Mouse (Mus musculus) CD4-positive helper T cell, adult 2 months (primary cell): Measurements from ENCODE around the gene Msrb1.
"Not testable (repeated sequence)": the region's sequence is repeated elsewhere in the genome, so short reads cannot be mapped to it uniquely, and the experiment has no call there.

Experiments
- DNase-seq: peaks from one replicate; pipeline ENCODE4 v3.0.0-alpha.2; 2012; ENCODE audit warnings: low read depth, missing footprints, low spot score

Msrb1 gene

DNA sequence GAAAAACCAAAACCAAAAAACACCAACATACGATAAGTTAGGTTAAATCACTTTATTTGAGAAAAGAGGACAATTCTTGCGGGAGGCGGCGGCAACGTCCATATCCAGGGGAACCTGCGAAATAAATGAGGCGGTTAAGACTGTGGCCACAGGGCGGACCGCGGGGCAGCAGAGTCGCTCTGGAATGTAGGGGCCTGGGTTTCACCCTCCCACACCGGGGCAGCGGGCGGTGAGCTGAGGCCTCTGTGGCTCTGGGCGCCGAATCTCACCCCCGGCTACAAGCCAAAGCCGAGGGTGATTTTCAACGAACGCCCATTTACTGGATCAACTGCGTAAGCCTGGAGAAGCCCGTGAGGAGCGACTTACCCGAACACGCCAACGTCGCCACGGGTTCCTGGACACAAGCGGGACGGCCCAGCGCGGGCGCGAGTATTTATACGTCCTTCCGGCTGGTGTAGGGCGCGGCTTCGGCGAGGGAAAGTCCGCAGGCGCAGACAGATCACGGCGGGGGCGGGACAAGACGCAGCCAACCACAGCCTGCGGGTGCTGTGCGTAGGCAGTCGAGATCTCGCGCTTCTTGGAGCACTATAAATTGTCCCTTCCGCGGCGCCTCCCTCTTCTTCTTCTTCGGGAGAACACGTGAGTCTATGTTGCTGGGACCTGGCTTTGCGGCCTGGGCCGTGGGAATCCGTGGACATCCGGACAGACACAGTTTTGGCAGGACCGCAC, 16.8 kb upstream of the Msrb1 start:
- DNase-seq, result peak; percentile 99

DNA sequence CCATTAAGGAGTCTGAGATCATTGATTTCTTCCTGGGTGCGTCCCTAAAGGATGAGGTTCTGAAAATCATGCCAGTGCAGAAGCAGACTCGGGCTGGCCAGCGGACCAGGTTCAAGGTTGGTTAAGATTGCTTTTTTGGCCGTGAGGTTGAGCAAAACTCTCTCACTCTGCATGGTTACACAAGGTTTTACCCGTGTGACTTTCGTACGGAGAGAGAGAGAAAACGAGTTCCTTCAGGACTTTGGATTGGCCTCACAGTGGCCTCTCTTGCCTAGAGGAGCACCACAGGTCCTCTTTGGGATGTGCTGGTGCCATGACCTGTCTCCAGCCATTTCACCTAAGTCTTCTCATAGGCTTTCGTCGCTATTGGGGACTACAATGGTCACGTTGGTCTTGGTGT, 15.8 kb upstream of the Msrb1 start:
- not testable (repeated sequence) for DNase-seq

DNA sequence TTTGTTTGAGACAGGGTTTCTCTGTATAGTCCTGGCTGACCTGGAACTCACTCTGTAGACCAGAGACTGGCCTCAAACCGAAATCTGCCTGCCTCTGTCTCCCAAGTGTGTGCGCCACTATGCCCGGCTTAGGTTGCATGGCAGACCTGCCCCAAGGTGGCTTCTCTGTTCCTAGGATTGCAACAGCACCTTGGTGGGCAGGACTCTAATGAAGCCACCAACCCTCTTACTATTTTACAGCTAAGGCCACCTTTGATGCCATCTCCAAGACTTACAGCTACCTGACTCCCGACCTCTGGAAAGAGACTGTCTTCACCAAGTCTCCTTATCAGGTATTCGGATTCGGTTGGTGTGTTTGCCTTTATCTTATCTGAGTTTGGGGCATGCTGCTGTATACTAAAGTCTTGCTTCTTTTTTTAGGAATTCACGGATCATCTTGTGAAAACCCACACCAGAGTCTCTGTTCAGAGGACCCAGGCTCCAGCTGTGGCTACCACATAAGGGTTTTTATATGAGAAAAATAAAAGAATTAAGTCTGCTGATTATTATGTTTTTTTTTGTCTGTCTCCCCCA, 15.0 kb upstream of the Msrb1 start:
- not testable (repeated sequence) for DNase-seq

- DNase-seq, result no peak
These were observed 14.1 kb upstream of the Msrb1 start for GRCm38 (mm10) chr17:24722220-24722924.

DNA sequence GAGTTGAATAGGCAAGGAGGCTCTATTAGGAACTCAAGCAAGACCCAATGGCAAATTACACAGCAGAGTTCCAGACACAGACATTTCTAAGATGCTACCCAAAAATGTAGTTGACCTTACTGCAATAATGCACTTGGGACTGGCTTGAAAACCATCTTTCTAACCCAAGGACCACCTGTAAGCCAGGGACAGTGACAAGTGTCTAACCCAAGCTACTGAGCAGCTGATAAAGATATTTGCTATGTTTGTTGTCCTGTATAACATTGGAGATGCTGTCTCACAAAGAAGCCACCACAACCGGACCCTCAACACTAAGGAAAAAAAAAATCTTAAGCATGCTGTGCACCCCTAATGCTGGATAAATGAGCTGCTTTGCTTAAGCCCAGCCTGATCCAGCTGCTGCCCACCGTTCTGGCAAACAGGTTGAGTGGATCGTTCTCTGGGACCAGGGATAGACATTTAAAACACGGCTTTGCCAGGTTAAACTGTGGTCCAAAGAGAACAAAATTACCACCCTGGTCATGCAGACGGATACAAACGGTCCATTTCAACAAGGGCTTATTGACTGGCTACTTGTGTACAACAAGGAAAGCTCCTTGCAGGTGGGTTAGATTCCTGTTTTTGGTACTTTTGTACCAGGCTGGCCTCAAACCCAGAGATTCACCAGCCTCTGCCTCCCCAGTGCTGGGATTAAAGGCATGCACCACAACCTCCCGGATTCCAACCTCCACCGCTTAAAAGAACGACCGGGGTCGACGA, 13.1 kb upstream of the Msrb1 start:
- no peak for DNase-seq

GRCm38 (mm10) chr17:24723881-24724180, 12.6 kb upstream of the Msrb1 start:
- DNase-seq, result no peak

DNA sequence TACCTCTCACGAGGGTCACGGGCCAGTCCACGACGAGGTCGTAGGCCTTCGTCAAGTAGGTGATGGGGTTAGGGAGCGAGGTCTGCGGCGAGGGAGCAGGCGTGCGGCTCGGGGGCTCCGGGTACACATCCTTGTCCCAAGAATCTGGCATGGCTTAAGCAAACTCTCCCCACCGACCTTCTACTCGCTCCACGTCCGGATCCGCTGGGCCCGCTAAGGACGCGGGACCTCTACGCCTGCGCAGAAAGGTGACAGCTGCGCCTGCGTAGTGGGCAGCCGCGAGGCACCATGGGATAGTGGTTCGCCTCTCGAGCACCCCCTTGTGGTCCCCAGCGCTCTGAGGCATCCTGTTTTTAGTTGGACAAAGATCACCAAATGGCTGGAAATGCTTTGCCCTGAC, 12.3 kb upstream of the Msrb1 start, which contains the start of gene Ndufb10:
Gene Ndufb10, minus strand, starts transcription at position 295 of the 400 bp plus-strand sequence.
- DNase-seq, result peak; percentile 93

DNA sequence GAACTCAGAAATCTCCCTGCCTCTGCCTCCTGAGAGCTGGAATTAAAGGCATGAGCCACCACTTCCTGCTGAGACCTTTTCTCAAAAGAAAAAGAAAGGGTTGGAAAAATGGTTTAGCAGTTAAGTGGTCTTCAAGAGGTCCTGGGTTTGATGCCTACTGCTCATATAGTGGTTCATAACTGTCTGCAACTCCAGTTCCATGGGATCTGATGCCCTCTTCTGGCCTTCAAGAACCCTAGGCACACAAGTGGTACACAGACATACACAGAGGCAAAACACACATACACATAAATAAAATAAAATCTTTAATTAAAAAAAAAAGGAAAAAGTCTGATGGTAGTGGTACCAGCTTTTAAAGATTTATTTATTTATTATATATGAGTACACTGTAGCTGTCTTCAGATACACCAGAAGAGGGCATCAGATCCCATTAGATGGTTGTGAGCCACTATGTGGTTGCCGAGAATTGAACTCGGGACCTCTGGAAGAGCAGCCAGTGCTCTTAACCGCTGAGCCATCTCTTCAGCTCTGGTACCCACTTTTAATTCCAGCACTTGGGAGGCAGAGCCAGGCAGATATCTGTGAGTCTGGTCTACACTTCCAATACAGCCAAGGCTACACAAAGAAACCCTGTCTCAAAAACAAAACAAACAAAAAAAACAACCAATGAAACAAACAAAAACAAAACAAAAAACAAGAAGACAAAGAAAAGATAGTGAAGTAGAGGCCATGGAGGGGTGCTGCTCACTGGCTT, 10.6 kb upstream of the Msrb1 start:
- no peak for DNase-seq

- no peak for DNase-seq
These were observed 8.8 kb upstream of the Msrb1 start, which contains the start of gene Rpl3l for GRCm38 (mm10) chr17:24727618-24728017. Rpl3l (plus strand) TSS chr17:24727820.

DNA sequence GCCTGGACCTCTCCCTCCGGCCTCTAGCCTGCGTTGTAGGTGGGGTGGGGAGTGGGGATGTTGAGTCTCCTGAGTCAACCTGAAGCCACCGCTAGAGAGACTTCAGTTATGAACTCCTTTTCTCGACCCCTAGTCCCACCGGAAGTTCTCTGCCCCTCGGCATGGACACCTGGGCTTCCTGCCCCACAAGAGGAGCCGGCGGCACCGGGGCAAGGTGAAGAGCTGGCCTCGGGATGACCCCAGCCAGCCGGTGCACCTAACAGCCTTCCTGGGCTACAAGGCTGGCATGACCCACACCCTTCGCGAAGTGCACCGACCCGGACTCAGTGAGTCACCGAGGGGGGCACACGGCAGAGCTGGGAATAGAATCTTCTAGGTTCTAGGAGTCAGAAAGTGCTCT, 8.3 kb upstream of the Msrb1 start:
- no peak for DNase-seq

- DNase-seq, result no peak
These were observed 7.4 kb upstream of the Msrb1 start for GRCm38 (mm10) chr17:24729067-24729466.

DNA sequence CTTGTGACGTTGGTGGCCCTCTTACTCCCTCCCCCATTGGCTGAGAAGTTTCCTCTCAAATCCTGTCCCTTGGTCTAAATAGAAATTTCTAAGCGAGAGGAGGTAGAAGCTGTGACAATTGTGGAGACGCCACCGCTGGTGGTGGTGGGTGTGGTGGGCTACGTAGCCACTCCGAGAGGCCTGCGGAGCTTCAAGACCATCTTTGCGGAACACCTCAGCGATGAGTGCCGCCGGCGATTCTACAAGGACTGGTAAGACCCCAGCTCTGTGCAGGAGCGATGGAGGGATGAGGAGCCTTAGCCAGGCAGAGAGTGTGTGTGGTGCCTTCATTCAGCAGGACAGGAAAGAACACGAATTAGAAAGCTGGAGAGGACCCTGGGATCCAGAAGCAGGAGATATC, 5.7 kb upstream of the Msrb1 start:
- no peak for DNase-seq

GRCm38 (mm10) chr17:24732233-24732935, 4.1 kb upstream of the Msrb1 start:
- no peak for DNase-seq

GRCm38 (mm10) chr17:24733434-24734050, 2.9 kb upstream of the Msrb1 start:
- DNase-seq, result no peak

DNA sequence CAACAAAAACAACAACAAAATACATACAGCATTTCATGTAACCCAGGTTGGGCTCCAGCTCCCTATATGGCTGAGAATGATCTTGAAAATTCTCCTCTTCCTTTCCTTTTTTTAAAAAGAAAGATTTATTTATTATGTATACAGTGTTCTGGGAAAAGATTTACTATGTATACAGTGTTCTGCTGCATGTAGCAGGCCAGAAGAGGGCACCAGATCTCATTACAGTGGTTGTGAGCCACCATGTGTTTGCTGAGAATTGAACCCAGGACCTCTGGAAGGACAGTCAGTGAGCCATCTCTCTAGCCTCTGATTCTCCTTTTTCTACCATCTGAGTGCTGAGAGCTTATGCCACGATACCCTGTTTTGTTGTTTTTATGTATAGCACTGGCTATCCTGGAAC, 1.9 kb upstream of the Msrb1 start:
- no peak for DNase-seq

DNA sequence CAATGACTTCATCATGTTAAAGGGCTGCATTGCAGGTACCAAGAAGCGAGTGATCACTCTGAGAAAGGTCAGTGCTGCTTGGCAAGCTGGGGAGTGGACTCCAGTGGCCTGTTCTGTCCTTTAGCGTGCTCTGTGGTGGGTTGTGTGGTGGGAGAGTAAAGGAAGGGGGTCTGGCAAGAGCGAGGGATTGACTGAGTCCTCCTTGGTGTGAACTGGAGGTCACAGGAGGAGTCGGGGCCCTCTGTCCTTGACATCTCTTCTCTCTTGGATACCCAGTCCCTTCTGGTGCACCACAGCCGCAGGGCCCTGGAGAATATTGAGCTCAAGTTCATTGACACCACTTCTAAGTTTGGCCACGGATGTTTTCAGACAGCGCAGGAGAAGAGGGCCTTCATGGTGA, 996 bp upstream of the Msrb1 start:
- no peak for DNase-seq

- DNase-seq, result no peak
These were observed 831 bp downstream of the Msrb1 start for GRCm38 (mm10) chr17:24737135-24737810.

- DNase-seq, result no peak
These were observed 1.8 kb downstream of the Msrb1 start for GRCm38 (mm10) chr17:24738238-24738637.

DNA sequence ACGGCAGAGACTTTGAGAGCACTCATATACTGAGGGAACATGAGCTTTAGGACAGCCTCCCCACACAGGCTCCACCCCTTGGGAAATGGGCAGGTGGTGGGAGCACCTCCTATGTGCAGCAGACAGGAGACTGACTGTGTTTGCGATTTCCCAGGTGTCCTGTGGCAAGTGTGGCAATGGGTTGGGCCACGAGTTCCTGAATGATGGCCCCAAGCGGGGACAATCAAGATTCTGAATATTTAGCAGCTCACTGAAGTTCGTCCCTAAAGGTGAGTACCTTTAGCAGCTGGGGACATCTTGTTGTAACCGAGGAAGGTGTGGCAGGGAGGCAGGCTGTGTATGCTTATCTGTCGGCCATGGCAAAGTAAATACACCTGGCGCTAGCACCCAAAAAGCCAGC, 3.5 kb downstream of the Msrb1 start:
- no peak for DNase-seq

DNA sequence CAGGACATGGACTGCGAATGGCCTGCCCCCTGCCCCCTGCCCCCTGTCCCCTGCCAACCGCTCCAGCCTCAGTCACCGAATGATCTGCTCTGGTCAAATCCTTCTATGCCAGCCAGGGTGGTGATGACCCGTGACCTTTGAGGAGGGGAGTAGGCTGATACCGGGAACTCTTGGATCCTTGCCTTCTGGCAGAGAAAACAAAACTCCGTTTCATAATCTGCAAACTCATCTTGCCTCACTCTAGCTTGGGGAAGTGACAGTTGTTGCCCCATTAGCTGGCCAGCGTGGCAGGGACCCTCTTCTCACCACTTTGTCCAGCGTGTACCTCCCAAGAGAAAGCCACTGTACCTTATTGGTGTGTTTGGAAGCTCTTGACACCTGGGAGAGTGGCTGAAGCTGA, 5.9 kb downstream of the Msrb1 start:
- no peak for DNase-seq
